ENCODE assay signal across 23 mouse cellular contexts in genomic region chr10:63978969-63979368, GRCm38 (mm10). TPM values are rescaled to one million over a fixed set of nuclear protein-coding genes. Genes with fewer than 3 reads are reported as not detected.
DNase-seq lines count a peak whose midpoint lies in the region; ATAC-seq and TF ChIP-seq lines count a peak whose summit lies in the region.
"Had no signal": no experiment of that assay in that cellular context is flagged by ENCODE, and none has a peak within 500 bp of the region (broad histone marks: within the 10 kb centered on the region; RNA-seq: fewer than 3 reads in every experiment).

No protein-coding gene starts in this region.

- no peak overlapping the region for H3K9ac ChIP-seq in midbrain, embryonic 12.5 days (replicated peaks)
- no peak overlapping the region for H3K9ac ChIP-seq in midbrain, postnatal 0 days (replicated peaks; ENCODE audit: low read length, poor library complexity, severe bottlenecking)
- no peak overlapping the region for H3K9ac ChIP-seq in hindbrain, embryonic 12.5 days
- H3K9ac ChIP-seq in midbrain, embryonic 14.5 days (replicated peaks; ENCODE audit: low read length): no peak overlapping the region; the same call in 1 of the 2 replicates
- H3K9ac ChIP-seq: intestine, embryonic 15.5 days had no signal

- no peak for TF ChIP-seq CTCF in midbrain, postnatal 0 days (IDR thresholded peaks at IDR 0.05)

- peaks cover 13% of the 10 kb centered on the region for H3K4me1 ChIP-seq in midbrain, embryonic 12.5 days
- H3K4me1 ChIP-seq in midbrain, postnatal 0 days (ENCODE audit: insufficient read depth, low read length): peaks cover 2% of the 10 kb centered on the region; the same call in 1 of the 2 replicates
- H3K4me1 ChIP-seq in hindbrain, embryonic 12.5 days: peaks cover 11% of the 10 kb centered on the region
- H3K4me1 ChIP-seq in midbrain, embryonic 14.5 days (ENCODE audit: control insufficient read depth, insufficient read depth, low read length): peaks cover 10% of the 10 kb centered on the region; the same call in 1 of the 2 replicates

- WGBS in midbrain, embryonic 12.5 days: 82% methylated on average over 5 of the region's 5 CpGs
- 71% methylated on average over 5 of the region's 5 CpGs for WGBS in midbrain, postnatal 0 days
- 78% methylated on average over 5 of the region's 5 CpGs for WGBS in hindbrain, embryonic 12.5 days
- 74% methylated on average over 5 of the region's 5 CpGs for WGBS in midbrain, embryonic 14.5 days

- no peak overlapping the region for H3K27ac ChIP-seq in midbrain, embryonic 12.5 days (replicated peaks)
- no peak overlapping the region for H3K27ac ChIP-seq in midbrain, postnatal 0 days (ENCODE audit: low read depth, low read length)
- 0 out of 2 replicates have a peak overlapping the region, but pooled peaks have one; percentile 35 for H3K27ac ChIP-seq in hindbrain, embryonic 12.5 days
- no peak overlapping the region for H3K27ac ChIP-seq in midbrain, embryonic 14.5 days (replicated peaks; ENCODE audit: low read depth, low read length)
- H3K27ac ChIP-seq: embryonic facial prominence, embryonic 10.5 days; heart, embryonic 13.5 days; intestine, embryonic 15.5 days had no signal

- DNase-seq in midbrain, postnatal 0 days (ENCODE audit: low spot score): no peak
- no peak for DNase-seq in midbrain, embryonic 14.5 days
- no peak for DNase-seq in layer of hippocampus, postnatal 25 days (ENCODE audit: extremely low spot score in 1 of 2, low spot score in 1 of 2)
- no peak for DNase-seq in thymus, postnatal 10 days (ENCODE audit: low spot score in 2 of 2)
- DNase-seq: adrenal gland, postnatal 36 days; cerebellum, adult 2 months; kidney, adult 9 months; kidney, postnatal 25 days; right cerebral cortex, postnatal 14 days; spleen, adult 18-20 months; thymus, adult 18-20 months had no signal

- no peaks in the 10 kb centered on the region for H3K36me3 ChIP-seq in midbrain, embryonic 12.5 days
- no peaks in the 10 kb centered on the region for H3K36me3 ChIP-seq in midbrain, postnatal 0 days (ENCODE audit: insufficient read depth, low read length)
- H3K36me3 ChIP-seq in hindbrain, embryonic 12.5 days: no peaks in the 10 kb centered on the region
- H3K36me3 ChIP-seq in midbrain, embryonic 14.5 days (ENCODE audit: control insufficient read depth, insufficient read depth, low read length): no peaks in the 10 kb centered on the region
- H3K36me3 ChIP-seq: embryonic facial prominence, embryonic 10.5 days; heart, embryonic 13.5 days; intestine, embryonic 15.5 days had no signal

- peak; percentile 42 for ATAC-seq in midbrain, embryonic 12.5 days (ENCODE audit: low FRiP score, low read depth)
- ATAC-seq in midbrain, postnatal 0 days (ENCODE audit: low FRiP score): no peak
- peak; percentile 55 for ATAC-seq in hindbrain, embryonic 12.5 days (ENCODE audit: low FRiP score)
- 0 out of 2 replicates have a peak, but pooled peaks have one; percentile 18 for ATAC-seq in midbrain, embryonic 14.5 days (ENCODE audit: low FRiP score, low TSS enrichment)
- no peak for ATAC-seq in megakaryocyte, adult 5-6 weeks (ENCODE audit: poor library complexity, severe bottlenecking)
- ATAC-seq: intestine, embryonic 15.5 days had no signal

- no peak overlapping the region for H3K4me2 ChIP-seq in midbrain, embryonic 12.5 days (replicated peaks)
- H3K4me2 ChIP-seq in midbrain, postnatal 0 days (ENCODE audit: low read depth, low read length, poor library complexity, severe bottlenecking): no peak overlapping the region
- no peak overlapping the region for H3K4me2 ChIP-seq in hindbrain, embryonic 12.5 days (replicated peaks)
- peak overlapping the region; percentile 50; the same call in 1 of the 2 replicates for H3K4me2 ChIP-seq in midbrain, embryonic 14.5 days (ENCODE audit: low read length)

- H3K4me3 ChIP-seq in midbrain, embryonic 12.5 days: no peak overlapping the region
- no peak overlapping the region for H3K4me3 ChIP-seq in midbrain, postnatal 0 days (ENCODE audit: low read depth, low read length)
- H3K4me3 ChIP-seq in hindbrain, embryonic 12.5 days: no peak overlapping the region
- H3K4me3 ChIP-seq in midbrain, embryonic 14.5 days (replicated peaks; ENCODE audit: low read depth, low read length): no peak overlapping the region
- H3K4me3 ChIP-seq: embryonic facial prominence, embryonic 10.5 days; heart, embryonic 13.5 days; intestine, embryonic 15.5 days had no signal

- no peaks in the 10 kb centered on the region for H3K27me3 ChIP-seq in midbrain, embryonic 12.5 days
- H3K27me3 ChIP-seq in midbrain, postnatal 0 days (ENCODE audit: insufficient read depth, low read length): no peaks in the 10 kb centered on the region
- no peaks in the 10 kb centered on the region for H3K27me3 ChIP-seq in hindbrain, embryonic 12.5 days
- H3K27me3 ChIP-seq in midbrain, embryonic 14.5 days (ENCODE audit: control insufficient read depth, insufficient read depth, low read length): no peaks in the 10 kb centered on the region
- H3K27me3 ChIP-seq: heart, embryonic 13.5 days; intestine, embryonic 15.5 days had no signal

- no peaks in the 10 kb centered on the region for H3K9me3 ChIP-seq in midbrain, embryonic 12.5 days
- H3K9me3 ChIP-seq in midbrain, postnatal 0 days (ENCODE audit: low read length): no peaks in the 10 kb centered on the region
- H3K9me3 ChIP-seq in hindbrain, embryonic 12.5 days (replicated peaks): no peaks in the 10 kb centered on the region
- H3K9me3 ChIP-seq in midbrain, embryonic 14.5 days (ENCODE audit: control insufficient read depth, low read length): no peaks in the 10 kb centered on the region
- H3K9me3 ChIP-seq: embryonic facial prominence, embryonic 10.5 days; heart, embryonic 13.5 days; intestine, embryonic 15.5 days had no signal

RNA-seq across cellular contexts. Expression of gene Gm10118, which starts 51.7 kb away (rescaled TPM):
- 0.15 and 0.17 TPM in 2 replicates for polyA plus RNA-seq in midbrain, embryonic 12.5 days (2016; fragmentation: Nextera tagmentation; extraction: Ambion mirVana)
- total RNA-seq in midbrain, postnatal 0 days (2014; rRNA removed): 4.3 and 4.7 TPM in 2 replicates
- polyA plus RNA-seq in midbrain, postnatal 0 days (2015; fragmentation: Nextera tagmentation; extraction: Ambion mirVana): 0.88 and 0.90 TPM in 2 replicates
- 0.38 and 0.56 TPM in 2 replicates for polyA plus RNA-seq in hindbrain, embryonic 12.5 days (2016; fragmentation: Nextera tagmentation; extraction: Ambion mirVana)
- polyA plus RNA-seq in midbrain, embryonic 14.5 days (2014; fragmentation: Nextera tagmentation; extraction: Ambion mirVana): 1.2 and 2.1 TPM in 2 replicates
- 1 to 10 TPM; 1.9 TPM for total RNA-seq in layer of hippocampus, postnatal 25 days (2021)
- not detected in 2 replicates for total RNA-seq in megakaryocyte, adult 5-6 weeks (2015)
- total RNA-seq in megakaryocyte, adult 5-6 weeks (2017): not detected in 2 replicates
- total RNA-seq: adrenal gland, postnatal 36 days; common myeloid progenitor, adult 5-6 weeks; gastrocnemius, adult 8-10 months; granulocyte monocyte progenitor cell, adult 5-6 weeks; heart, postnatal 25 days; liver, adult 2 months had no signal
- polyA plus RNA-seq: C2C12; embryonic facial prominence, embryonic 10.5 days; liver, adult 2 months had no signal

Comparison
In these comparisons a context has a peak if more than half of its experiments do, and no peak if none do; other contexts are left out.
1. ATAC-seq: peak in midbrain, embryonic 12.5 days (single experiment), hindbrain, embryonic 12.5 days (single experiment) and midbrain, embryonic 14.5 days (single experiment); none in midbrain, postnatal 0 days (single experiment) and megakaryocyte, adult 5-6 weeks (single experiment).